Mouse (Mus musculus) ES-E14 (cell line): Measurements from ENCODE around the gene Plcb3.

Source experiments
- CHD2 ChIP-seq: IDR thresholded peaks from 2 replicates; pipeline ENCODE4 v1.6.1; 2014; ENCODE audit warnings: mild to moderate bottlenecking, low read depth, low read length, inconsistent platforms
- HCFC1 ChIP-seq: IDR thresholded peaks from 2 replicates; pipeline ENCODE4 v1.6.1; 2012; ENCODE audit warnings: low read length, inconsistent platforms, borderline replicate concordance; ENCODE audit not compliant: insufficient read depth
- MAFK ChIP-seq: IDR thresholded peaks from 2 replicates; pipeline ENCODE4 v1.6.1; 2014; ENCODE audit warnings: mild to moderate bottlenecking, low read depth, low read length, inconsistent platforms; ENCODE audit not compliant: insufficient read depth
- ZC3H11A ChIP-seq: IDR thresholded peaks from 2 replicates; pipeline ENCODE4 v1.6.1; 2012; ENCODE audit warnings: low read depth, mild to moderate bottlenecking, inconsistent platforms, low read length, borderline replicate concordance
- ZNF384 ChIP-seq: IDR thresholded peaks from 2 replicates; pipeline ENCODE4 v1.6.1; 2012; ENCODE audit warnings: low read depth, low read length, inconsistent platforms

- TF ChIP-seq ZC3H11A (no peak), HCFC1 (no peak), ZNF384 (no peak), MAFK (no peak), CHD2 (no peak)
Measured at GRCm38 (mm10) chr19:6972247-6972917, 3.9 kb downstream of the Plcb3 start.
